Mouse (Mus musculus) testis, adult 2 months (tissue): ENCODE measurements around the gene Hist1h2ab.

Experiments
- CTCF ChIP-seq: fragments of 200-500 bp; IDR thresholded peaks from 2 replicates; pipeline ENCODE4 v1.5.1; 2012; ENCODE audit warnings: low read depth, mild to moderate bottlenecking, inconsistent platforms, low read length, moderate library complexity; ENCODE audit not compliant: control insufficient read depth, insufficient read depth, insufficient replicate concordance
- POLR2A ChIP-seq: fragments of 200-500 bp; IDR thresholded peaks from 2 replicates; pipeline ENCODE4 v1.6.1; 2012; ENCODE audit warnings: low read depth, mild to moderate bottlenecking, inconsistent platforms, low read length, moderate library complexity; ENCODE audit not compliant: control insufficient read depth

GRCm38 (mm10) chr13:23792520-23792919 lies 41.6 kb downstream of the Hist1h2ab start:
- TF ChIP-seq POLR2A (no peak), CTCF (no peak; the same call in 1 of the 2 replicates)
